Mouse (Mus musculus) cerebellum, adult 2 months (tissue): ENCODE measurements around the gene Cenpp. TPM values are rescaled to one million over a fixed set of nuclear protein-coding genes. Genes with fewer than 3 reads are reported as not detected.
A peak's percentile ranks its signal among the peaks of the same experiment; 100 is the strongest.

Experiments used
- DNase-seq, 2 experiments: peaks; one replicate each; pipeline ENCODE4 v3.0.0; 2021
- H3K27ac ChIP-seq: fragments of 200-500 bp; 2 replicates; pipeline ENCODE4 v1.5.1; 2012; ENCODE audit warnings: low read length, control low read depth, inconsistent platforms; ENCODE audit not compliant: insufficient read depth
- H3K27me3 ChIP-seq: fragments of 200-500 bp; 2 replicates; pipeline ENCODE4 v1.6.1; 2012; ENCODE audit warnings: inconsistent platforms, mild to moderate bottlenecking, low read length, moderate library complexity; ENCODE audit not compliant: control insufficient read depth, insufficient read depth
- H3K4me1 ChIP-seq: fragments of 200-500 bp; 2 replicates; pipeline ENCODE4 v1.6.1; 2011; ENCODE audit warnings: low read length; ENCODE audit not compliant: control insufficient read depth, insufficient read depth
- H3K4me3 ChIP-seq: fragments of 200-500 bp; replicated peaks from 2 replicates; pipeline ENCODE3; 2011; ENCODE audit warnings: mild to moderate bottlenecking, low read depth, low read length, control low read depth; ENCODE audit not compliant: insufficient read depth
- CTCF ChIP-seq: fragments of 200-500 bp; IDR thresholded peaks from 2 replicates; pipeline ENCODE4 v1.5.1; 2011; ENCODE audit warnings: low read depth, mild to moderate bottlenecking, control low read depth, low read length, moderate library complexity, borderline replicate concordance; ENCODE audit not compliant: insufficient read depth
- POLR2A ChIP-seq: fragments of 200-500 bp; IDR thresholded peaks from 2 replicates; pipeline ENCODE4 v1.6.1; 2011; ENCODE audit warnings: low read length, control low read depth, borderline replicate concordance; ENCODE audit not compliant: insufficient read depth
- WGBS: fragments of 180-500 bp; shearing (Covaris S2); methylation state at CpG from one replicate; pipeline ENCODE4 v1.1.7; 2018; 5-methylcytosine and 5-hydroxymethylcytosine counted together
- polyA plus RNA-seq: library from polyadenylated mRNA; depleted of rRNA; stranded (reverse); fragments of >200 nt; gene quantifications from 2 replicates; pipeline ENCODE4 v1.2.3, GENCODE M21; 2012

Gene Cenpp
- polyA plus RNA-seq, 1 experiment: 0.98 TPM

DNA sequence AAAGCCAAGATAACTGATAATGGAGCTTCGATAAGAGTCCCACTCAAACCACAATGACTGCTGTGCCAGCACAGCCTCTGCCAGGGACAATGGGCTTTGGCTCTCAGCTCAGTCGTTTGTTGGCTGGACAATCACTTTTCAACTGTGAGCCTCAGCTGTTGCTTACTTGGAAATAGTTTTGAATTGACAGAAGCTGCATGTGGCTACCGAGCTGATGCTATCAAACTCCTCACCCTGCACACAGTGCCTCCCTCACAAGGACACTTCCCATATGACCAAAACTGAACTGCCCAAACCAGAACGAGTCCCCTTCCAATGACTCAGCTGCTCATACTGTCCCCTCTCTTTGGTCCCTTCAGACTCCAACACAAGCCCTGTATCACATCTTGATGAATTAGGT lies 181.8 kb downstream of the Cenpp start:
- H3K4me3 ChIP-seq: no peak overlapping the region
- TF ChIP-seq CTCF: no peak
- no peak for TF ChIP-seq POLR2A
- no peaks in the 10 kb centered on the region for H3K4me1 ChIP-seq
- H3K27me3 ChIP-seq: no peaks in the 10 kb centered on the region
- DNase-seq: no peak
- no peak overlapping the region for H3K27ac ChIP-seq
- 10% methylated on average over 4 of the region's 4 CpGs for WGBS

DNA sequence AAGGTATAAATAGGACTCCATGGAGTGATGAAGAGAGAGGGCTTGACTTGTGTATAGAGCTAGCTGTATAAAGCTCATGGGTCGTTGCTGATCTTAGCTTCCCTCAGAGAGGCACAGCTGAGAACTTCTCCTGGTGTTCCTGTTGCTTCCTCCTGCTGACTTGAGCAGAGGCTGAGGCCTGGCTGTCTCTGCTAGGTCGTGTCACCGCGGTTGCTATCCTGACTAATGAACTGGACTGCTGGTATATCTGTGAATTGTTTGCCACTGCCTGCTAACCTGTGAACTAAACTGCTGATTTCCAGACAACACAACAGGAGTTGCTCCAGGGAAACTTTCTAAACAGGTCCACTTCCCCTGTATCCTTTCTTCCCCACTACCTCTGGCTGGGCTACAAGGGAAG lies 182.3 kb downstream of the Cenpp start:
- no peak overlapping the region for H3K27ac ChIP-seq
- 67% methylated on average over 4 of the region's 4 CpGs for WGBS
- H3K4me1 ChIP-seq: no peaks in the 10 kb centered on the region
- no peak overlapping the region for H3K4me3 ChIP-seq
- TF ChIP-seq CTCF (no peak), POLR2A (no peak)
- no peak for DNase-seq
- H3K27me3 ChIP-seq: no peaks in the 10 kb centered on the region

DNA sequence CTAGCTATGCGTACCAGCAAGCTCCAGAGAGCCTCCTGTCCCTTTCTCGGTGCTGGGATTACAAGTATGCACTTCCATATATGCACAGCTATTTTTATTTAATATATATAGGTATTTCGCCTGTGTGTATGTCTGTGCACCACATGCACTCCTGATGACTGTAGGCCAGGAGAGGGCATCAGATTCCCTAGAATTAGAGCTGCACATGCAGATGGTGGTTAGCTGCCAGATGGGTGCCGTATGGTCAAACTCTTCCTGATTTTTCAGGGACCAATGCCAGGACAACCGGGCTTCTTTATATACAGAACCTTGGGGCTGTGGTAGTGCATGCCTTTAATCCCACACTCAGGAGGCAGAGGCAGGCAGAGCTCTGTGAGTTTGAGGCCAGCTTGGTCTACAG lies 183.6 kb downstream of the Cenpp start:
- Histone ChIP-seq H3K4me1 (no peaks in the 10 kb centered on the region), H3K4me3 (no peak overlapping the region), H3K27me3 (no peaks in the 10 kb centered on the region), H3K27ac (no peak overlapping the region)
- DNase-seq: peak in 1 of 2 experiments; percentile 23
- WGBS: 61% methylated on average over 5 of the region's 5 CpGs
- no peak for TF ChIP-seq POLR2A
- TF ChIP-seq CTCF: peak; percentile 13; the same call in 1 of the 2 replicates

DNA sequence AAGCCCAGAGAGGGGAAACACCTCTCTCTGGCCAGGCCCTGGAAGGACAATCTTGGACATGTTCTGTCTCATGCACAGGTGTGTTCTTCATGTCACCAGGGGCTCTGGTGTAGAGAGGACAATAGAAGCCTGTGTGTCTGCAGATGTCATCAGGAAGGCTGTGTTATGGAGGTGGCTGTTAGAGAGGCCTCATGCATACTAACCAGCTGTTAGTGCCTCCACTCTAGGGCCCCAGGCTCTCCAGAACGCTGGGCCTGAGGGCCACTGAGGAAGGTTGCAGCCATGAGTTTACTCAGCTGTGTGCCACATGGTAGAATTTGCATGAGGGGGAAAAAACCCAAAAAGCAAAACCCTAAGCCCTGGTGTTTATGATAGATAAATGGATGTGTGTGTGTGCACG lies 185.0 kb downstream of the Cenpp start:
- no peaks in the 10 kb centered on the region for H3K4me1 ChIP-seq
- H3K4me3 ChIP-seq: no peak overlapping the region
- DNase-seq: no peak
- no peak overlapping the region for H3K27ac ChIP-seq
- WGBS: 79% methylated on average over 2 of the region's 2 CpGs
- no peaks in the 10 kb centered on the region for H3K27me3 ChIP-seq
- TF ChIP-seq CTCF (no peak), POLR2A (no peak)

DNA sequence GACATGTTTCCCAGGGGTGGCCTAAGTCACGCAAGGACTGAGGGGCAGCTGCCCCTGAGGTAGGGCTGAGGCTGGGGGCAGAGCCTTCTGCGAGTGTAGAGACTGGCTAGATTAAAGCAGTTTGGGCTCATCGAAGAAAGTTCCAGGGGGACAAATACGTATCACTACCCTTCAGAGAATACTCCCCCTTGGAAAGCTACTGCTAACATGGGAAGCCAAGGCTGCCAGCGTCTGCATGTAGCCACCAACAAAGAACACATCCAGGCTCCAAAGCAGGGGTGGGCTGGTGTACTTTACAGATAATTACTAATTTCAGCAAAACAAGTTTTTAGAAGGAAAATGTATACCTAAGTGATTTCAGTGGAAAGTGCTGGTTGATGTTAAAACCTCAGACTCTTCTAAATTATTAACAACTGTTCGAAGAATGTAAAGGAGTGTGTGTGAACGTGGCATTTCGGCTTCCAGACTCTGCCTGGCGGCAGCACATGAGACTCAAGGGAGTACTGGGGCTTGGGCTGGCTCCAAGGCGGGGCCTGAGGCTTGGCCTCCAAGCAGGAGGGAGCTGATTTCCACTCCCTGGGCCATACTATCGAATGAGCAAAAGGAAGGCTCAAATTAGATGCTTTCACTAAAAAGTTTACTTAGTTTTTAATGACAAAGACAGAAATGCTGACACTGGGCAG lies 186.1 kb downstream of the Cenpp start:
- Histone ChIP-seq H3K4me1 (no peaks in the 10 kb centered on the region), H3K27me3 (no peaks in the 10 kb centered on the region), H3K27ac (no peak overlapping the region), H3K4me3 (no peak overlapping the region)
- 30% methylated on average over 11 of the region's 11 CpGs for WGBS
- no peak for DNase-seq
- no peak for TF ChIP-seq POLR2A
- no peak for TF ChIP-seq CTCF

DNA sequence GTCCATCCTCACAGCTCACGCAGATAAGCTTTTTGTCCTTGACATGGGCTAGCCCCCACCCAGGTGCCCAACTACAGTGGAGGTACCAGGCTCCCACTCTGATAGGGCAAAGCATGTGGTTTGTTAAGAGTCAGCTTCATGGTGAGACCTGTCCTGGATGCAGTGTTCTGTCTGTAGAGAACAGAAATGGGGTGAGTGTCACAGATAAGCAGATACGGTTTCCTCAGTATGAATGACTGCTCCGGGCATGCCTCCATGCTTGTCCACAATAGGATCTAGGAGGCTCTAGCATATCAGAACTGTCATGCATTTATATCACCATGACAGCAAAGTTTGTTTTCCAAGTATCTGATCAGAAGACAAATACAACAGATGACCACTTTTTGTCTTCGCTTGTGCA lies 186.7 kb downstream of the Cenpp start:
- no peak for DNase-seq
- no peak overlapping the region for H3K4me3 ChIP-seq
- WGBS: 91% methylated on average over 4 of the region's 4 CpGs
- H3K27me3 ChIP-seq: no peaks in the 10 kb centered on the region
- H3K27ac ChIP-seq: no peak overlapping the region
- no peak for TF ChIP-seq CTCF
- H3K4me1 ChIP-seq: no peaks in the 10 kb centered on the region

DNA sequence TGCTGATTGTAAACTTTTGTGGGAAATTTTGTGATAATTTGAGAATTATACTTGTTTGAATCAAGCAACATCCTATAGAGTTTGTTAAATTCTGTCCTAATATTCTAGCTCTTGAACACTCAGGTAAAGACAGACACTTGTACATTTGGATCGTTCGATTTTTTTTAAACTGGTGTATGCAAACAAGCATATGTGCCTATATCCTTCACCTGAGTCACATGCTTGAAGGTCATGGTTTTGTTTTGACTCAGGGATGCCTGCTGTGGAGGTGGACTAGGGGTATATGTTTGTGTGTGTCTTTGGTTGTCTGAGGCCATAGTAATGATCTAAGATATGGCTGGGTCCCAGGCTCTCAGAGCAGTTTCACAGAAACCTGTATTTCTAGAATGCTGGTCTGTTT lies 189.7 kb downstream of the Cenpp start:
- no peak for DNase-seq
- no peaks in the 10 kb centered on the region for H3K4me1 ChIP-seq
- 95% methylated on average over 2 of the region's 2 CpGs for WGBS
- H3K4me3 ChIP-seq: no peak overlapping the region
- no peak overlapping the region for H3K27ac ChIP-seq
- H3K27me3 ChIP-seq: no peaks in the 10 kb centered on the region
- TF ChIP-seq POLR2A (no peak), CTCF (no peak)

DNA sequence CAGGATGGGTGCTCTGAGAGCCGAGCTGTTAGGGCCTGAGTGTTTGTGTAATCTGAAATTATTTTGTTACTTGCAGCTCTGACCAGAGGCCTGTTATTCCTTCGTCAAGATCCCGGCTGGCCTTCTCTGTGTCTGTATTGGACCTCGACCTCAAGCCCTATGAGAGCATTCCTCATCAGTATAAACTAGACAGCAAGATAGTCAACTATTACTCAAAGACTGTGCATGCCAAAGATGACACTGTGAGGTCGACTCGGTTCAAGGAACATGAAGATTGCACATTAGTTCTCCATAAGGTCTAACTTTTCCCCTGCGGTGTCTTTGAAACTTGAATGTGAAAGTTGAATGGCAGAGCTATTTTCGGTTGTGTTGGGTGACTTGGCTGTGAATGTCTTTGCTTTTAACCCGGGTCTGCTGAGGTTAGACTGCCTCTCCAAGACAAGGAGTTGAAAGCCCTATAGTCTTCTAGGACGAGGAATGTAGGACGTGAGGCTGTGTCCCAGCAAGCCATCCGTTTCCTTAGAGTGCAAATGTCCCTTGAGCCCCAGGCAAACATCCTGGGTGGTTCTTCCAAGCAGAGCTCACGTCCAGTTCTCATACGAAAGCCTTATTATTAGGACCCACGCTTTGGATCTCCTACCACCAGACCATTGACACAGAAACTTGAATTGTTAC lies 191.0 kb downstream of the Cenpp start:
- no peak overlapping the region for H3K4me3 ChIP-seq
- TF ChIP-seq CTCF (no peak), POLR2A (no peak)
- no peak overlapping the region for H3K27ac ChIP-seq
- 57% methylated on average over 15 of the region's 15 CpGs for WGBS
- no peaks in the 10 kb centered on the region for H3K4me1 ChIP-seq
- H3K27me3 ChIP-seq: no peaks in the 10 kb centered on the region
- DNase-seq: no peak
